Mouse (Mus musculus) liver, embryonic 15.5 days (tissue): Measurements from ENCODE around the gene Btbd11. TPM values are rescaled to one million over a fixed set of nuclear protein-coding genes. Genes with fewer than 3 reads are reported as not detected.

ENCODE experiments used
- ATAC-seq: fragments of 200-750 bp; cut with Nextera tagmentation; 2 replicates; pipeline ENCODE4 v1.8.0; 2017; ENCODE audit warnings: moderate number of reproducible peaks, mild to moderate bottlenecking, moderate library complexity; ENCODE audit not compliant: insufficient read depth
- H3K27ac ChIP-seq: fragments of 300-500 bp; sonication (generic); replicated peaks from 2 replicates; pipeline ENCODE4 v1.5.1; 2015; ENCODE audit warnings: mild to moderate bottlenecking, inconsistent platforms
- H3K27me3 ChIP-seq: fragments of 300-500 bp; sonication (generic); 2 replicates; pipeline ENCODE4 v1.6.1; 2015; ENCODE audit warnings: mild to moderate bottlenecking, inconsistent platforms
- H3K36me3 ChIP-seq: fragments of 300-500 bp; sonication (generic); replicated peaks from 2 replicates; pipeline ENCODE4 v1.6.1; 2015; ENCODE audit warnings: moderate library complexity, mild to moderate bottlenecking, inconsistent platforms
- H3K4me1 ChIP-seq: fragments of 300-500 bp; sonication (generic); replicated peaks from 2 replicates; pipeline ENCODE4 v1.6.1; 2015; ENCODE audit warnings: inconsistent platforms
- H3K4me2 ChIP-seq: fragments of 300-500 bp; sonication (generic); 2 replicates; pipeline ENCODE4 v1.6.1; 2015; ENCODE audit warnings: moderate library complexity, mild to moderate bottlenecking, inconsistent platforms
- H3K4me3 ChIP-seq: fragments of 300-500 bp; sonication (generic); replicated peaks from 2 replicates; pipeline ENCODE4 v1.5.1; 2015; ENCODE audit warnings: mild to moderate bottlenecking, inconsistent platforms
- H3K9ac ChIP-seq: fragments of 300-500 bp; sonication (generic); 2 replicates; pipeline ENCODE4 v1.6.1; 2015; ENCODE audit warnings: moderate library complexity, mild to moderate bottlenecking, inconsistent platforms
- H3K9me3 ChIP-seq: fragments of 300-500 bp; sonication (generic); replicated peaks from 2 replicates; pipeline ENCODE4 v1.6.1; 2016; ENCODE audit warnings: inconsistent platforms
- WGBS: fragments of 180-500 bp; shearing (Covaris S2); methylation state at CpG from one replicate; pipeline ENCODE4 v1.1.7; 2015; ENCODE audit warnings: mixed read lengths; ENCODE audit not compliant: insufficient replicate concordance; 5-methylcytosine and 5-hydroxymethylcytosine counted together
- polyA plus RNA-seq: library from polyadenylated mRNA; unstranded; fragments of >200 nt; fragmentation: Nextera tagmentation; extraction: Ambion mirVana; gene quantifications from 2 replicates; pipeline ENCODE4 v1.2.1, GENCODE M21; 2015

The Btbd11 gene
- 0.35 and 0.51 TPM in 2 replicates for polyA plus RNA-seq

DNA sequence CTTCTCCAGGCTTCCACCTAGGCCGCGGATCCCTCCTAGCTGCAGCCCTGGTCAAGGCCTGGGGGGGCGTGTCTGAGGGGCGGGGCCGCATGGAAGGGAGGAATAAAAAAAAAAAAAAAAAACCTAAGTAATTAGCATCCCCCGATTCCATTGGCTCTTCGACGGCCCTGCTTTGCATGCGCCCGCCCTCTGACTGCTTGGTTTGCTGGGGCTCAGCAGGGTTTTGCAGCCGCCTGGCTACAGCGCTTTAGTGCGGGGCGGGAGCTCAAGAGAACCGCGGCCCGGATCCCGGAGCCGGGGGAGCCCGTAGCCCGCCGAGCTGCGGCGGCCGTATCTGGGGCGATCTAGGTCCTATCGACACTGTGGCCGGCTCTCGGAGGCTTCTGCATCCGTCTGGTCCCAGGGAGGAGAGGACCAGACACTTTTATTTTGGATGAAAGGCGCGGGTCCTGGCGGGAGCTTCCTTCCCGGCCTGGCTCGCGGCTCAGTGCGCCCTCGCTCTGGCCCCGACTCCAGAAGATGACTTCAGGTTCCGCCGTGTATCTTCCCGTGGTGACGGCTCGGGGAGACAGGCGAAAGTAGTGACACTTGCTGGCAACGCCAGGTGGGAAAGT, at the start of gene Btbd11:
Btbd11 (plus strand) TSS at position 210 of the 614 bp plus-strand sequence.
- ATAC-seq = peak; percentile 87
- no peaks in the 10 kb centered on the region for H3K9me3 ChIP-seq
- H3K4me2 ChIP-seq = peak within 1 kb of the TSS; percentile 74
- no peak within 1 kb of the TSS for H3K27ac ChIP-seq
- peak within 1 kb of the TSS; percentile 51 for H3K4me3 ChIP-seq
- H3K27me3 ChIP-seq = peaks cover 48% of the 10 kb centered on the region
- H3K36me3 ChIP-seq = no peaks in the 10 kb centered on the region
- peaks cover 15% of the 10 kb centered on the region for H3K4me1 ChIP-seq
- H3K9ac ChIP-seq = no peak within 1 kb of the TSS
- WGBS = under 1% methylated on average over 46 of the region's 46 CpGs

- Histone ChIP-seq H3K4me1 (no peaks in the 10 kb centered on the region), H3K9me3 (no peaks in the 10 kb centered on the region), H3K4me3 (no peak overlapping the region), H3K27ac (no peak overlapping the region), H3K4me2 (no peak overlapping the region), H3K36me3 (no peaks in the 10 kb centered on the region), H3K27me3 (no peaks in the 10 kb centered on the region), H3K9ac (no peak overlapping the region)
- no peak for ATAC-seq
- 63% methylated on average over 12 of the region's 12 CpGs for WGBS
Measured at GRCm38 (mm10) chr10:85338733-85339132, 47.9 kb upstream of the Btbd11 start.

DNA sequence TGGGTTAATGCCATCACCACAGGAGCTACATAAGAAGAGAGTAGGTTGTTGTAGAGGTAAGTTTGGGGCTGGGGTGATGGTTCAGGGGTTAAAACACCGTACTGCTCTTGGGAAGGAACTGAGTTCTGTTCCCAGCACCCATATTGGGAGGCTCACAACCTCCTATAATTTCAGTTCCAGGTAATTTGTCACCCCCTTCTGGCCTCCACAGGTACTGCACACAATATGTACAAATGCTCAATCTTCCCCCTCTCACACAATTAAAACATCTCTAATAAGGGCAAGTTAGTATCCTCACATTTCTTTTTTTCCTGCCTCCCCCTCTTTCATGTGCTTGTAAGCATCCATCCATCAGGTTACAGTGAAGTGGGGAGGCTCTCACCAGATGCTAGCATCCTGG, 44.7 kb upstream of the Btbd11 start:
- no peak for ATAC-seq
- Histone ChIP-seq H3K36me3 (no peaks in the 10 kb centered on the region), H3K4me1 (no peaks in the 10 kb centered on the region), H3K4me2 (no peak overlapping the region), H3K27ac (no peak overlapping the region), H3K9me3 (no peaks in the 10 kb centered on the region), H3K9ac (no peak overlapping the region), H3K27me3 (no peaks in the 10 kb centered on the region), H3K4me3 (no peak overlapping the region)
- 56% methylated on average over 1 of the region's 1 CpGs for WGBS

DNA sequence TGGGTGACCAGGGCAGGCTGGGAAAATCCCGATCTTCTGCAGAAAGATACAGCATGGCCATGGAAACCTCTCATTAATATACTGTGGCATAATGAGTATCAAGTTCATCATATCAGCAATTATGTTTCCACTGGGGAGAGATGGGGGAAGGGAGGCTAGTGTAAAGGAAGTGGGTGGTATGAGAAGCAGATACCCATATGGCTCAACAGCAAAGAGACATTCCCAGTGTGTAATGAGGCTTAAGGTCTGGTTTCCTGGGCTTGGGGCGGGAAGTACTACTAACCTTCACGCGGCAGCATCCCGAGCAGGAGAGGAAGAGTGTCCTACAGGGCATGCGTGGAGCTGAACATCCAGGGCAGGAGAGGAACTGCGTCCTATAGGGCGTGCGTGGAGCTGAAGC, 39.4 kb upstream of the Btbd11 start:
- H3K36me3 ChIP-seq = no peaks in the 10 kb centered on the region
- H3K4me3 ChIP-seq = no peak overlapping the region
- ATAC-seq = no peak
- H3K9ac ChIP-seq = no peak overlapping the region
- H3K27me3 ChIP-seq = no peaks in the 10 kb centered on the region
- no peak overlapping the region for H3K4me2 ChIP-seq
- WGBS = 70% methylated on average over 9 of the region's 9 CpGs
- no peak overlapping the region for H3K27ac ChIP-seq
- no peaks in the 10 kb centered on the region for H3K4me1 ChIP-seq
- H3K9me3 ChIP-seq = no peaks in the 10 kb centered on the region

DNA sequence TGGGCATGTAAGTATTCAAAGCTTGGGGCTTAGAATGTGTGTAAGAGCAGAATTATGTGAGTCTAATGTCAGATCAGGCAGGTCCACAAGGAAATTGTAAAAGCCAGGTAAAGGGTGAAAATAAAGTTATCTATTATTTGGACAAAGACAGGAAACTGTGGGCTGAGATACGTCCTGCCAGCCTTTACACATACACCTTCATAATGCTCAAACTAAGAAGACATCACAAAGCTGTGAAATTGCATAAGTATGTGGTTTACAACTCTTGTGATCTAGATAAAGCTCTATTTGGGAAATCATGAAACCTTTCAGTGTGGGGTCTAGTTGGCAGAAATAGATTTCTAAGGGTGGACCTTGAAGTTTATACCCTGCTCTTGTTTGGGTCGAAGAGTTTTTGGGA, 34.1 kb upstream of the Btbd11 start:
- H3K4me1 ChIP-seq = no peaks in the 10 kb centered on the region
- 31% methylated on average over 2 of the region's 2 CpGs for WGBS
- H3K27ac ChIP-seq = no peak overlapping the region
- ATAC-seq = no peak
- H3K9ac ChIP-seq = no peak overlapping the region
- H3K27me3 ChIP-seq = no peaks in the 10 kb centered on the region
- no peak overlapping the region for H3K4me3 ChIP-seq
- H3K36me3 ChIP-seq = no peaks in the 10 kb centered on the region
- H3K4me2 ChIP-seq = no peak overlapping the region
- H3K9me3 ChIP-seq = no peaks in the 10 kb centered on the region

DNA sequence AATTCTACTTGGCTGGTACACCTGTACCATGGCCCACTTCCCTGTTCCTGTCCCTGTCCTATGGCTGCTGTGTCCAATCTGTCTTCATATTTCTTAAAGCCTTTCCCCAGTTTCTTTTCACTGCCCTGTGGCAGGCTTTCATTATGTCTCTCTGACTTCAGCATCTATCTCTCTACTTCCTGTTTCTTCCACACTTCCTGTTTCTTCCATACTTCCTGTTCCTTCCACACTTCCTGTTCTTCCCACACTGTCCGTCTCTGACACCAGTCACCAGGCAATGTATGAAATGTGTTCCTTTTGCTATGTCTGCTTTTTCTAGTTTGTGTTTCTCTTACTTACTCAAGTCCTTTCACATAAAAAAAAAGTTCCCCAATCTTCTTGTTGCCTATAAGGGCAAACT, 32.3 kb upstream of the Btbd11 start:
- WGBS = 36% methylated on average over 1 of the region's 1 CpGs

GRCm38 (mm10) chr10:85359501-85360066, 27.0 kb upstream of the Btbd11 start:
- Histone ChIP-seq H3K27me3 (no peaks in the 10 kb centered on the region), H3K4me2 (no peak overlapping the region), H3K27ac (no peak overlapping the region), H3K36me3 (no peaks in the 10 kb centered on the region), H3K9ac (no peak overlapping the region), H3K4me3 (no peak overlapping the region), H3K9me3 (no peaks in the 10 kb centered on the region), H3K4me1 (no peaks in the 10 kb centered on the region)
- ATAC-seq = no peak
- 62% methylated on average over 3 of the region's 3 CpGs for WGBS

More for the DNA sequence above, 32.3 kb upstream of the Btbd11 start:
- H3K9ac ChIP-seq = no peak overlapping the region
- no peaks in the 10 kb centered on the region for H3K9me3 ChIP-seq
- no peaks in the 10 kb centered on the region for H3K36me3 ChIP-seq
- no peak overlapping the region for H3K4me3 ChIP-seq
- H3K27ac ChIP-seq = no peak overlapping the region
- no peak for ATAC-seq
- H3K27me3 ChIP-seq = no peaks in the 10 kb centered on the region
- no peaks in the 10 kb centered on the region for H3K4me1 ChIP-seq
- H3K4me2 ChIP-seq = no peak overlapping the region

DNA sequence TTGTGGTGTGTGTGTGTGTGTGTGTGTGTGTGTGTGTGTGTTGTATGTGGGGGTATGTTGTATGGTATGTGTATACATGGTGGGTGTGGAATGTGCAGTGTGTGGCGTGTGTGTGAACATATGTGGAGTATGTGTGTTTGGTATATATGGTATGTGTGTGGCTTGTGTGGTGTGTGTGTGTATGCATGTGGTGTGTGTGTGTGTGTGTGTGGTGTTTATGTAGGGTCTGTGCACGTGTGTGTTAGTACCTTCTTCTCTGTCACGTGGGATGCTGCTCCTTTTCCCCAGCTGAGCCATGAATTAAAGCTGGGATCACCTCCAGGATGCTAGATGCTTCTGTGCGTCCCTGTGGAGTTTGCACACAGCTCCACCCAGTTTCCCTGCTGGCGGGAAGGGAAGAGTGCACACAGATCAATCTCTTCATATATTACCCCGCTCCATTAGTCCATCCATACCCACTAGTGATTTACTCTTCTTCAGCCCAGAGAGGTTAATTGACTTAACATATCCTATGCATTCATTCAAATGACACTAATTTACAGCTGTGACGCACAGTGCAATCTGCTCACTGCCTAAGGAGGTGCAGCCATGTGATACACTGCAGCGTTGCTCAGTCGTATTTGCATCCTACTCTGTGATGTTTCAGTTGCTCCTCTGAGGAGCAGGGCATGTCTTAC, 23.7 kb upstream of the Btbd11 start:
- no peak overlapping the region for H3K4me3 ChIP-seq
- H3K27me3 ChIP-seq = no peaks in the 10 kb centered on the region
- H3K9ac ChIP-seq = no peak overlapping the region
- no peak for ATAC-seq
- no peaks in the 10 kb centered on the region for H3K9me3 ChIP-seq
- H3K27ac ChIP-seq = no peak overlapping the region
- H3K4me2 ChIP-seq = no peak overlapping the region
- no peaks in the 10 kb centered on the region for H3K4me1 ChIP-seq
- H3K36me3 ChIP-seq = no peaks in the 10 kb centered on the region
- 55% methylated on average over 9 of the region's 9 CpGs for WGBS

DNA sequence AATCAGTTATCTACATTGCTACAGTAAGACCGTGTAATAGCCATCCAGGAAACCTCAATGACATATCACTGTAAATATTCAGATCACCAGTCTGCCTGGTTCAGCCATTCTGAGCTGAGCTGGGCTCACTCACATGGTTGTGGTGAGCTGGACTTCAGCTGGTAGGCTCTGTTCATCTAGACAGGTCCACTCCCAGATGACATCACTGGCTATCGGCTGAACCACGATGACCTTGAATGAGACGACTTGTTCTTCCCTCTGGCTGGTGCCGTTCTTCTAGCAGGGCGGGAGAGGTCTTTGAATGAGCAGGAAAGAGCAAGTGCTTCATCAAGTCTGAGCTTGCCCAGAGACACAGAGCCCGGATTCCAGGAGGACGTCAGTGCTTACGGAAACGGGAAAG, 19.7 kb upstream of the Btbd11 start:
- H3K9me3 ChIP-seq = no peaks in the 10 kb centered on the region
- no peaks in the 10 kb centered on the region for H3K4me1 ChIP-seq
- no peak overlapping the region for H3K27ac ChIP-seq
- H3K9ac ChIP-seq = no peak overlapping the region
- no peak overlapping the region for H3K4me2 ChIP-seq
- ATAC-seq = no peak
- no peak overlapping the region for H3K4me3 ChIP-seq
- no peaks in the 10 kb centered on the region for H3K36me3 ChIP-seq
- H3K27me3 ChIP-seq = no peaks in the 10 kb centered on the region
- 68% methylated on average over 10 of the region's 10 CpGs for WGBS

DNA sequence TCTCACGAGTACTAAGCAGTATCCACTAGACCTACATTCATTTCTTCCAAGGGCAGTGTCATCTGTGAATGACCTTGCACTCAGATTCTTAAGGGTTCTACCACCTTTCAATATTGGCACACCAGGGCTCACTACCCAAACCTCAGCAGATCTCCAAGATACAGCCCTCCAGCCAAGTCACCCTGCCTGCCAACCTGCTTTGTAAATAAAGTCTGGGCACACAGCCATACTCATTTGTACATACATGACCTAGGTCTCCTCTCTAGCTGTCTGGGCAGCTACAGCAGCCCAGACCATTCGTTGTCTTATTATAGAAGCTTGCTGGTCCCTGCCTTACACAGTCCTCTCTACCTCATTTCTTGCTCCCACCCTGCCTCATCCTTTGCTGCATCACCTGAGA, 15.3 kb upstream of the Btbd11 start:
- no peak overlapping the region for H3K4me2 ChIP-seq
- H3K4me1 ChIP-seq = no peaks in the 10 kb centered on the region
- H3K27me3 ChIP-seq = no peaks in the 10 kb centered on the region
- H3K9me3 ChIP-seq = no peaks in the 10 kb centered on the region
- no peak overlapping the region for H3K4me3 ChIP-seq
- no peak overlapping the region for H3K27ac ChIP-seq
- H3K9ac ChIP-seq = no peak overlapping the region
- ATAC-seq = no peak
- no peaks in the 10 kb centered on the region for H3K36me3 ChIP-seq
- WGBS = 54% methylated on average over 2 of the region's 2 CpGs

GRCm38 (mm10) chr10:85372108-85372507, 14.5 kb upstream of the Btbd11 start:
- Histone ChIP-seq H3K36me3 (no peaks in the 10 kb centered on the region), H3K4me3 (no peak overlapping the region), H3K27me3 (no peaks in the 10 kb centered on the region), H3K4me2 (no peak overlapping the region), H3K4me1 (no peaks in the 10 kb centered on the region), H3K9ac (no peak overlapping the region), H3K9me3 (no peaks in the 10 kb centered on the region), H3K27ac (no peak overlapping the region)
- 52% methylated on average over 4 of the region's 4 CpGs for WGBS
- ATAC-seq = no peak
